Mouse (Mus musculus): ENCODE results near the gene Col4a4.

Col4a4 gene

GRCm38 (mm10) chr1:82474461-82474961 is 112.1 kb downstream of the Col4a4 start:
- DNase-seq: peak; percentile 42

- DNase-seq: no peak
Observed at GRCm38 (mm10) chr1:82473467-82473866, 113.2 kb downstream of the Col4a4 start.

DNA sequence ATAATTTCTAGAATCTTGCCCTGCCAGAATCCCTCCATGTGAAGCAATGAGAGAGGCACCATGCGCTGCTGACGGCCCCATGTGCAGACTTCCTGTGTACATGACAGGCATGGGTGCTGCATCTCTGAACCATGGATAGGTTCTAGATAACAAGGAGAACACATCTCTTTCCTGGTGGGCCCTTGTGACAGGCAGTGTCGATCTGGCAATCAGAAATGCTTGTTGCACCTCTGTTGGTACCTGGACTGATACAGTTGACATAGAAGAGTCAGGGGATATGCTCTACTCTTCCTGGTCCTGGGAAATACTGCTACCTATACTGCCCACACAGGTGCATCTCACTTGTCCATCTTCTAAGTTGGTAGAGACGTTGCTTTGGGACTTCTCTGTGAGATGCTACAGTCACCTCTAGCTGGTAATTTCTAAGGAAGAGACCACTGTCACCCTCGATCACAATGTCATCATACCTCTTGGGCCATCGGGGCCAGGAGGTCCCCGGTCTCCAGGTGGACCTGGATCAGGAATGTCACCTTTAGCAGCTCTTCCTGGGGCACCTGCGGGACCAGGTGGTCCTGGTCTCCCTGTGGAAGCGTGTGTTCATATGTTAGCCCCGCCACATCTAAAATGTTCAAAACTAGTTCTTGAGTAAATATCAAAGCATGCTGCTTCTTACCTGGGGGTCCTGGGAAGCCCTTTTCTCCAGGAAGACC is 116.0 kb downstream of the Col4a4 start:
- DNase-seq: no peak

DNA sequence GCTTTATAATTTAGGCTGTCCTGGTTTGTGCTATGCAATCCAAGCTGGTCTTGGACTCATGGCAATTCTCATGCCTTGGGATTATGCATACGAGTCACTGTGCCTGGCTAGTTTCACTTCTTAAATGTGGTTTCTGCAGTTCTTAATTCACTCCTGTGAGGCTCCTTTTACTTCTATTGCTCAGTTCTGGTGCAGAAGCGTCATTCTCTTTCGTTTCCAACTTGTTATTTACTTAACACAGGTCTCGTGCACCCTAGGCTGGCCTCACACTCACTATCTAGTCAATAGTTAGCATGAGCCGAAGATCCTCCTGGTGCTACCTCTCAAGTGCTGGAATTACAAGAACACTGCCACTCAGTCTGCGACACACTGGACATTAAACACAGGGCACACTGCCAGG is 117.8 kb downstream of the Col4a4 start:
- DNase-seq: no peak

GRCm38 (mm10) chr1:82465321-82465853 is 121.3 kb downstream of the Col4a4 start:
- DNase-seq: no peak

GRCm38 (mm10) chr1:82461041-82461440 is 125.6 kb downstream of the Col4a4 start:
- DNase-seq: no peak

DNA sequence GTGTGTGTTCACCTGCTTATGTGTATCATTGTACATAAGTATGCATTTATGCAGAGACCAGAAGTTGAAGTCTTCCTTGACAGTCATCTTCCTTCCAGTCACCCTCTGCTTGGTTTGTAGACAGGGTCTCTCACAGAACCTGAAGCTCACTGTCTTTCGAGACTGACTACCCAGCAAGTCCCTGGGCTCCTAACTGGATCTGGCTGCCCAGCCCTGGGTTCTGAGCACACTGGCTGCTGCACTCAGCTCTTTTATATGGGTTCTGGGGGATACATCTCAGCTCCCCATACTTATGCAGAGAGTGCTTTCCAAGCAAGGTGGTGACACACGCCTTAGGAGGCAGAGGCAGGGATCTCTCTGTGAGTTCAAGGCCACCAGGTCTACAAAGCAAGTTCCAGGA is 126.7 kb downstream of the Col4a4 start:
- no peak for DNase-seq

DNA sequence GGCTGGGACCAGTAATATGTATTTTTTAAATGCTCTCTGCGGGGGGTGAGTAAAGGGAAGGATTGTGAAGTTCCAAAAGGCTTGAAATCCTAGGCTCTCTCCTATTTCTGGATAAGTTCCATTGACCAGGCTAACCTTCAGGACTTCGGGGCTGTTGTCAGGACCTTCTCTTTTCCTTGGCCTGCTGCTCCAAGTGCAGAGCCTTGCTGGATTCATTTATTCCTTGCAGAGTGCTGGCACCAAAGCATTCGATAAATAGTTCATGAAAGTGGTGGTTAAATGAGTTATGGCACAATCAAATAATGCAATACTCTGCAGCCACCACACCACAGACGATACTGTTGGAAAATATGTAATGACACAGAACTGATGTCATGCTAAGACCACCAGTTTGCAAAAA is 127.3 kb downstream of the Col4a4 start:
- DNase-seq: no peak

GRCm38 (mm10) chr1:82454031-82454430 is 132.6 kb downstream of the Col4a4 start:
- no peak for DNase-seq

- no peak for DNase-seq
Observed at GRCm38 (mm10) chr1:82451927-82452651, 134.6 kb downstream of the Col4a4 start.

DNA sequence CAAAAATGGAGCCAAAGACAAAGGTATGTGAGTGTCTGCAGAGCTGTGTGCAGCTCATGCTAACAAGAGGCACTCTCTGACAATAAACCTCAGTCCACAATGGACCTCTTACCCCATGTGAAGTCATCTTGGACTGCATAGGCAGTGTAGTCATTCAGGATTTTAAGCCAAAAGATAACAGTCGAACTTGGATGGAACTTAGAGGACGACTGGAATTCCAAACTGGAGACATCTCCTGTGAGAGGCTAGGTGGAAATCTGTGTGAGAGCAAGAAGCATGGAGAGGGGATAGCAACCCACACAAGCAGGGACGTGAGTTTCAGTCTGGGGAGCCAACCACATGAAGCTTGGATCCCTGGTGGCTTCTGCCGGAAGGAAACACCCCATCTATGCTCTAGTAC is 136.8 kb downstream of the Col4a4 start:
- no peak for DNase-seq

DNA sequence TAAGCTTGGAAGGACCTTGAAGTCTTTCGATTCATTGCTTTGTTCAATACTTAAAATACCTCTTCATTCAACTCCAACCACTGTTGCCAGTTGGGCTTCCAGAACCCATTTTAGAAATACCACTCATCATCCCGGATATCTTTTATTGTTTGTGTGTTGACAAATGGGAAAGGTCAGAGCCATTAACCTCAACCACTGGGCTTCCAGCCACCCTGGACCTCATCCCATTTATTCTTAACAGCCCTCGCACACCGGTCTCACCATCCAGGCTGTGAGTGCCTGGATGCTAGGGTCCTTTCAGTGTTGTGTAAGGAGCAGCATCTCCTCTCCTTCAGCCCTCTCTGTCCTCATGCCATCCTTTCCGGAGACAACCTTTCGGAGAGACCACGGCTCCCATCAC is 140.6 kb downstream of the Col4a4 start:
- no peak for DNase-seq

GRCm38 (mm10) chr1:82443517-82443916 is 143.1 kb downstream of the Col4a4 start:
- DNase-seq: no peak

DNA sequence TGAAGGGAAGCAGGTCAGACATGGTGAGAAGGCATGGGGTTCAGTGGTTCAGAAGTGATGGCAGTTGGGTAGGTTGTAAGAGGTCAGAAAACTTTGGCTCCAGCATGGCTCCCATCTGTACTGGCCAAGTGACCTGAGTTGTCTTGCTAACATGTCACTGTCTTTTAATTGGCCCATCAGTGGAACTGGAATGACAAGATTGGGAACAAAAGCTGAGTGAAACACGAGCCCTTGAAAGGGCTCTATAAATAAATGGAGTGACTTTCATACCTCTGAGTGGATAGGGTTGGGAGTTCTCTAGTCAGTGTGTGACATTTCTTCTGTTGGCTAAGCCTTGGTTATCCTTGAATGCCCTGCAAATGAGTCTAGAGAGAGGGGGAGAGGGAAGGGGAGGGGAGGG is 146.5 kb downstream of the Col4a4 start:
- no peak for DNase-seq

DNA sequence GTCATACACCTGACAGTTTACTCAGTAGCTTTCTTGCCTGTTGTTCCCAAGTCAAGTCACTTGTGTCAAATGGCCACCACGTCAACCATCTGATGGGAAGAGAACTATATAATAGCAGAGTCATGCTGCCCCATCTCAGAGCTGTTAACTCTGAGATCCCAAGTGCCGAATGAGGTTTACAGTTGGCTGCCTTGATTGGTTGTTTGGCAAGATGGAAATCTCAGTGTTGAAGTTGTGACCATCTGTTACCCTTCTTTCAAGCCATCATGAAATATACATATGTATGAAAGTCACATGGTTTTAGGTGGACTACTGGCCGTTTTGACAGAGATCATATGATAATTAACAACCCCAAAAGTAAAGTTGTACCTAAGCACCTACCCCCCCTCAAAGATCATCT is 149.4 kb downstream of the Col4a4 start:
- no peak for DNase-seq

GRCm38 (mm10) chr1:82433649-82434005 is 153.0 kb downstream of the Col4a4 start:
- DNase-seq: no peak

DNA sequence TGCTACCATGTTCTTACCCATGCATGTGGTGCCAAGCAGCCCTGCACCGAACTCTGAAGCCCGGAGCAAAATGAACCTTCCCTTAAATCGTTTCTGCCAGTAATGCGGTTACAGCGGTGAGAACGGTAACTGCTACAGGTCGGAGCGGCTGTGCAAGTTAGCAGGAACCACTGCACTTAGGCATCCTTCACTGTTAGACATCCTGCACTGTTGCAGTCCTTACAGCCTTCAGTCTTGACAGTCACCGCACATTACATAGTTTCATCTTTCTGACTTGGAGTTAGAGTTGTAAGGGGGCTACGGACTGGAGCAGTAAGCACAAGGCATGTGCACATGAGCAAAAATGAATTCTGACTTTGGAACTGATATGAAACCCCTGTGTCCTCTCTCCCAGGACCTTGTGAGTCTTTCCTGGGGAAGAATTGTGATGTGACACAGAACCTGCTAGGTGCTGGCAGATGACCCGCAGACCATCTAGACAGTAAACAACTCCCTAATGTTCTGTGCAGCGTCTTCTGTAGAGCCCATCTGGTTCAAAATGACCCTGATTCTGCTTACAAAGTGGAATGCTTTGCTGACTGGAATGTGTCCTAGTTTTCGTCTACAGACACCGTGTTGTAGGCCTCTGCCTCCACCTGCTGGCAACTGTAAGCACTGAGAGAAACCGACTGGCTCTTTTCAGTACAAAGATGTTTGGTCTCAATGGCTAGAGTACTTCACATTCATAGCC is 153.6 kb downstream of the Col4a4 start:
- peak; percentile 81 for DNase-seq

DNA sequence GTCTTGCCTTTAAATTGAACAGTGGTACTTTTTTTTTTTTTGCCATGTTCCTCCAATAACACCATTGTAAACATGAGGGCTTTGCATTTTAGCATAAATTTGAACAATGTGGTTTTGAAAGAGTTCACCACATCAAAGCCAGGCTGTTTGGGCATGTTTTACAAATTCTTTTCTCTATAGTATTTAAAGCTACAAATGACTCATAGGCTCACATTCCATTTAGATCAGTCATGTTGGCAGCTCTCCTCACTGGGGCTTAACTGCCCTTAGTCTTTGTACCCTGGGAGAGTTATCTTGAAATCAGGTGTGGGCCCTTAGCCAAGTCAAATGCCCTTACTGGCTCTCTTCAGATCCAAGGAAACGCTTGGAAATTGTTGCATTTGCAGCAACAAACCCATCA is 157.6 kb downstream of the Col4a4 start:
- no peak for DNase-seq

DNA sequence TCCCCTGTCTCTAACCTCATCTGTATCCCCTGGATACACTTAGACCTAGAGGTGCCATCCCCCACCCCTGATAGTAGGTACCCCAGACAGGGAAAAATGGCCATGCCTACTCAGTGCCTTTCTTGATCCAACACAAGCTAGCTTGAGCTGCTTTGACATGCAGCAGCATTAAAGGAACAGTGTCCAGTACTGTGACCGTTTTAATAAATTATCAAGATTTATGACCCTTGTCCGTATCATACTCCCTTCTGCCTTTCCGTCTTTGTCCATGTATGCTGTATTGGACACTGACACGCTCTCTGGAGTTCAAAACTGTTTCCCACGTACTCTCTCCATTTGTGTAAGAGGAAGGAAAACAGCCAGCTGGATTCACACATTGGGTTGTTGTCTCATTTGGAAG is 158.9 kb downstream of the Col4a4 start:
- DNase-seq: no peak

GRCm38 (mm10) chr1:82415641-82416040 is 171.0 kb downstream of the Col4a4 start:
- no peak for DNase-seq

DNA sequence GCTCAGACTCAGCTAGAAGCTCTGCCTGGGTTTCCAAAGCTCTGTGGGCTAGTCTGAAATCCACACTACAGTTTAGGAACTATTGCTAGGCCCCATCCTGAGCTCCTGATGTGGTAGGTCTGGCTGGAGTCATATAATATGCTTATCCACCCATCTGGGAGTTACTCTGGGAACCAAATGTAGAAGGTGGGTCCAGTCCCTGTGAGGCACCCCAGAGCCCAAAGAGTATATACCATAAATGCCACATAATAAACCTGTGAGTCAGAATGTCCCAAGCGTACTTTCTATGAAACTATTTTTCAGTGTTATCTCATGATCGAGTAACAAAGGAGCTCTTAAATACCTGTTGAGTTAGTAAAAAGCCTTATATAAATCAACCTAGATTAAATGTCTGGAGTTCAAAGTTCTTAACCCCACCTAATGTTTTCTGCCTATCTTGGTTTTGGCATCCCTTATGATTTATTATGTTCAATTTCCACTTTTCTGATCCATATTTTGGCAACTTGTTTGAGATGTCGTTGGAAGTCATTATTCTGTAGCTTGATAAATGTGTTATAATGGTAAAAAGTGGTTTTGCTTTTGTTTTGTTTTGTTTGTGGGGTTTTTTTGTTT is 172.1 kb downstream of the Col4a4 start:
- no peak for DNase-seq

GRCm38 (mm10) chr1:82412085-82412484 is 174.6 kb downstream of the Col4a4 start:
- DNase-seq: no peak

- DNase-seq: no peak
Observed at GRCm38 (mm10) chr1:82411521-82411920, 175.1 kb downstream of the Col4a4 start.

Data from embryo, embryonic 11 days (tissue).